Mouse (Mus musculus): ENCODE measurements around the gene Iqch.
"Not testable (repeated sequence)": the region's sequence is repeated elsewhere in the genome, so short reads cannot be mapped to it uniquely, and the experiment has no call there.

Iqch gene

GRCm38 (mm10) chr9:63568314-63568713, 34.0 kb downstream of the Iqch start:
- no peak for DNase-seq (ENCODE audit: low spot score in 2 of 2)

GRCm38 (mm10) chr9:63563436-63563835, 38.9 kb downstream of the Iqch start:
- DNase-seq (ENCODE audit: low spot score in 2 of 2), result no peak

- DNase-seq (ENCODE audit: low spot score in 2 of 2), result no peak
Measured at GRCm38 (mm10) chr9:63561931-63562330, 40.4 kb downstream of the Iqch start.

GRCm38 (mm10) chr9:63556933-63557332, 45.4 kb downstream of the Iqch start:
- DNase-seq (ENCODE audit: low spot score in 2 of 2), result no peak

GRCm38 (mm10) chr9:63556316-63556715, 46.0 kb downstream of the Iqch start:
- DNase-seq (ENCODE audit: low spot score in 2 of 2), result no peak

GRCm38 (mm10) chr9:63555460-63555990, 46.8 kb downstream of the Iqch start:
- no peak for DNase-seq (ENCODE audit: low spot score in 2 of 2)

GRCm38 (mm10) chr9:63553628-63554027, 48.7 kb downstream of the Iqch start:
- DNase-seq (ENCODE audit: low spot score in 2 of 2), result no peak

- not testable (repeated sequence) for DNase-seq (ENCODE audit: low spot score in 2 of 2)
Measured at GRCm38 (mm10) chr9:63550701-63551100, 51.6 kb downstream of the Iqch start.

GRCm38 (mm10) chr9:63548966-63549365, 53.3 kb downstream of the Iqch start:
- no peak for DNase-seq (ENCODE audit: low spot score in 2 of 2)

- DNase-seq (ENCODE audit: low spot score in 2 of 2), result no peak
Measured at GRCm38 (mm10) chr9:63541926-63542325, 60.4 kb downstream of the Iqch start.

- no peak for DNase-seq (ENCODE audit: low spot score in 2 of 2)
Measured at GRCm38 (mm10) chr9:63541301-63541700, 61.0 kb downstream of the Iqch start.

- no peak for DNase-seq (ENCODE audit: low spot score in 2 of 2)
Measured at GRCm38 (mm10) chr9:63537489-63537888, 64.8 kb downstream of the Iqch start.

GRCm38 (mm10) chr9:63535042-63535441, 67.3 kb downstream of the Iqch start:
- no peak for DNase-seq (ENCODE audit: low spot score in 2 of 2)

- no peak for DNase-seq (ENCODE audit: low spot score in 2 of 2)
Measured at GRCm38 (mm10) chr9:63534371-63534780, 67.9 kb downstream of the Iqch start.

GRCm38 (mm10) chr9:63532966-63533711, 69.2 kb downstream of the Iqch start:
- no peak for DNase-seq (ENCODE audit: low spot score in 2 of 2)

GRCm38 (mm10) chr9:63523937-63524253, 78.4 kb downstream of the Iqch start:
- no peak for DNase-seq (ENCODE audit: low spot score in 2 of 2)

- no peak for DNase-seq (ENCODE audit: low spot score in 2 of 2)
Measured at GRCm38 (mm10) chr9:63523251-63523936, 78.9 kb downstream of the Iqch start.

- no peak for DNase-seq (ENCODE audit: low spot score in 2 of 2)
Measured at GRCm38 (mm10) chr9:63512851-63513250, 89.4 kb downstream of the Iqch start.

- DNase-seq (ENCODE audit: low spot score in 2 of 2), result no peak
Measured at GRCm38 (mm10) chr9:63511034-63511433, 91.3 kb downstream of the Iqch start.

GRCm38 (mm10) chr9:63507110-63507509, 95.2 kb downstream of the Iqch start:
- no peak for DNase-seq (ENCODE audit: low spot score in 2 of 2)

GRCm38 (mm10) chr9:63503890-63504289, 98.4 kb downstream of the Iqch start:
- DNase-seq (ENCODE audit: low spot score in 2 of 2), result no peak

GRCm38 (mm10) chr9:63501516-63501915, 100.8 kb downstream of the Iqch start:
- DNase-seq (ENCODE audit: low spot score in 2 of 2), result no peak

GRCm38 (mm10) chr9:63499912-63500311, 102.4 kb downstream of the Iqch start:
- DNase-seq (ENCODE audit: low spot score in 2 of 2), result no peak
